Mouse (Mus musculus) testis, postnatal 14 days (tissue): ENCODE data around the gene Fbxl16.
A peak's percentile ranks its signal among the peaks of the same experiment; 100 is the strongest.

Experiments
- DNase-seq: peaks from one replicate; pipeline ENCODE4 v3.0.0; 2021; ENCODE audit warnings: low spot score

The Fbxl16 gene

DNA sequence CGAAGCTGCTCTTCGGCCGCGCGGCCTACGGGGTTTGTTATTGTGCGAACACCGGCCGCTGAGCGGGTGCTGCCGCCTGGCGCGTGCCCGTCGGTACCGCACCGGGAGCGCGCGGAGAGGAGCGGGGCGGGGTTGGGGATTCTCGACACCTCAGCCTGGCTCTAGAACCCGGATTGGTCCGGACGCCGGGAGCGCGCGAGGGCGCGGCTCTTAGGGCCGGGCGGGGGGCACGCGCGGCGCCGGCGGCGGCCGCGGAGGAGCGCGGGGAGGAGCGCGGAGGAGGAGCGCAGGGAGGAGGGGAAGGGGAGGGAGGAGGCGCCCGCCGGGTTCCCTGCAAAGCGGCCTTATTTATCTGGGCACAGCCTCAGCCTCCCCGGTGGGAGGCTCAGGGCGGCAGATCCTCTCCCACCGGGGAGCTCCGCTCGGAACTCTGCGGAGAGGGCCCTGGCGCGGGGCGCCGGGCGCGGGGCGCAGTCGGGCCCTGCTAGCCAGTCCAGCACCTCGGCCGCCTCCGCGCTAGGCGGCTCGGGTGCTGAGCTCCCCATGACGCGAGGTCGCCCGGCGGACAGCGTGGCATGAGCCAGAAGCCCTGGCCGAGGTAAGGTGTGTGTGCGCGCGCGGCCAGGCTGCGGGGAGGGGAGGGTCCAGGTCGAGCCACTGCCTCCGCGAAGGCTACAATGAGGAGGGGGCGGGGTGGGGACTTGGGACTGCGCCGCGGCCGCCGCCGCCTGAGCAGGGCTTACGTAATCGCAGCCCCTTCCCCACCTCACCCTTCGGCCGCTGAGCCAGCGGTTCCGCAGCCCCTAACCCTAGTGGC, at the start of gene Fbxl16:
Gene Fbxl16 (plus strand): TSS at position 297 of the 817 bp plus-strand sequence.
- DNase-seq, result peak; percentile 70

GRCm38 (mm10) chr17:25760148-25760547, 48.7 kb upstream of the Fbxl16 start:
- DNase-seq, result peak; percentile 40

DNA sequence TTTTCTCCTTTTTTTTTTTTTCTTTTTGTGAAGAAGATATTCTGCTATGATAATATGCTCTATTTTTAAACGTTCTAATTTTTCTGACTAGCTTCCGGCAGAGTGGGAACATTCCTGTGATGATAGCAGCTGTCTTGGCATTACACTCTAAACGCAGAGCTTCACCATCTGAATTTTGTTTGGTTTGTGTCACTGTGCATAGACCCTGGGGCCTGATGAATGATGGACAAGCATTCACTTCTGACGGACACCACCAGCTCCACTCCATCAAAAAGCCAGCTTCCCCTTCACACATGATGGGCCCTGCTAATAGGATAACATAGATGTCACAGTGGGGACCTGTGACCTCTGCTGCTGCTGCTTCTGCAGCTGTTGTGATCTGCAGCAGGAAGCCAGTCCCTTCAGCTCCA, 47.3 kb upstream of the Fbxl16 start:
- DNase-seq, result no peak

DNA sequence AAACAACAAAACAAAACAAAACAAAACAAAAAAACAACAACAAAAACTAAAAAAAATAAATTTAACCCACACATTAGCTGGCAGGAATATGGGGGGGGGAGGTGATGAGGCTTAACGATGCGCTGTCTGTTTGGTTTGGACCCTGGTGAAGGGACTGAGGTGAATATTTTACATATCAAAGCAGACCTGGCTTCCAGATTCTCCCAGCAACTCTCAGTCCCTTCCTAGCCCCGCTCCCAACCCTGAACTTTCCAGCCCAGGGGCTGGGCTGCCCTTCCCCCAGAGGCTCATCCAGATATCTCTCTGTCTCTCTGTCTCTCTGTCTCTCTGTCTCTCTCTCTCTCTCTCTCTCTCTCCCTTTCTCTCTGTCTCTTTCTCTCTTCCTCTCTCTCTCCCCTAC, 46.3 kb upstream of the Fbxl16 start:
- no peak for DNase-seq

DNA sequence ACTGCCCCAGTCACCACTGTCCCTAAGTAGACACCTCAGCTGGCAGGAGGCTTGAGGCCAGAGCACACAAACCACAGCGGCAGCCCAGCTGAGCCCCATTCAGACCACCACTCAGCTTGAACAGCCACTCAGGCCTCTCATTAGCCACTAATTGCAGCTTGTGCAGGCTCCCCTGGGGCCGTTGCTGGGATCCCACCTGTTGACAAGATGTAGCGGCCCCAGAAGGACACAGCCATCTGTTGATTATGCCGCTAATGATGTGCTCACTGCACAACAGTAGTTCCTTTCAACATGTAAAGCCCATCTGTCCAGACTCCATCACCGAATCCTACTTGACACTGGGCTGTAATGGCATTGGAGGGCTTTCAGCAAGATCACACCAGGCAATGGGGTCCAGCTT, 43.0 kb upstream of the Fbxl16 start:
- DNase-seq, result no peak

DNA sequence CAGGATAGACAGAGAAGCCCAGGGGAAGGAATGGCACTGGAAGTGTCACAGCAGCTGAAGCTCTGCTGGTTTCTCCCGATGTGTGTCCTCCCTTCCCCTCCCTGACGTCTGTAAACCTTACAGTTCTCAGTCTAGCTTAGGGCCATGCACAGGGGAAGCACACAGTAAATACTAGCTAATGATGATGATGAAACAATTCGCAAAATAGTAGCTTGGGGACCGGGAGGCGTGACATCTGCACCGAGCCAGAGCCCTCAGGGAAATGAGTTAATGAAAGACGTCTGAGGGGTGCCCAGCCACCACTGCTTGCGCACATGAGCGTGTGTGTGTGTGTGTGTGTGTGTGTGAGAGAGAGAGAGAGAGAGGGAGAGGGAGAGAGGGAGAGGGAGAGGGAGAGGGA, 39.6 kb upstream of the Fbxl16 start:
- no peak for DNase-seq

DNA sequence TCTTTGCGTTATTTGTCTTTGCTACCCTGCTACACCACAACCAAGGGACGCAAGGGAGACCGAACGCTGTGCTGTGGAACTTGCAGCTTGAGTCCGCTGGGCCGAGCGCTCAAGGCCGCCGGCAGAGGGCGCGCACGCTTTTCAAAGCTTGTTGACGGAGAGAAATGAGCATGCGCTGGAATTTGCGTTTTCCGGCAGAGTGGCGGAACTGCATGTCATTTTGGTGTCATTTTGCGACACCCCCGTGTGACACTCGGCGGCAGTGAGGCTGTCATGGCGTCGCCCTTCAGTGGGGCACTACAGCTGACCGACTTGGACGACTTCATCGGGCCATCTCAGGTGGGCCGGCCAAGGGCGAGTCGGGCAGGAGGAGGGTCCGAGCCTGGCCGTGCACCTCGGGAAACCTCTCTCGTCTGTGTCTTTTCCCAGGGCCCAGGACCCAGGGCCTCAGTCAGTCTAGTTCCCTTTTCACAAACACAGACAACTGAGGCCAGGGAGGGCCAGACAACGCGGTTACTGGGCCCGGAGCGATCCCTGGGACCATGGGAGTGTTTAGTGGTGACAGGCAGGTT, 35.2 kb upstream of the Fbxl16 start, which contains the start of gene Narfl:
Gene Narfl (plus strand): TSS at position 228 of the 572 bp plus-strand sequence.
- peak; percentile 94 for DNase-seq

- DNase-seq, result no peak
Observed at GRCm38 (mm10) chr17:25775318-25776062, 33.4 kb upstream of the Fbxl16 start.

DNA sequence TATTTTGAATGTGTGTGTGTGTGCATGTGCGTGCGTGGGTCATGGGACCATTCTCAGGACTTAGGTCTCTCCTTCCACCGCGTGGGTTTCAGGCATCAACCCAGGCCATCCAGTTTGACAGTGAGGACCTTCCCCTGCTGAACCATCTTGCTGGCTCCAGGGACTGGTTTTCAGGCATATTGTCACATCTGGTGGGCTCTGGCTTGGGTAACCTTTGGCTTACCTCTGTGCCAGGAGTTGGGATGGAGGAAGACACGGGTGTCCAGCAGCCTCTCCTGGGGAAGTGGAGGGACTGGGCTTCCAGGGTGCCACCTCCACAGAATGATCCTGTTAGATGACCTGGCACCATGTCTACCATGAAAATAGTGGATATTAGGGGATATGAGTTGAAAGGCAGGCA, 30.9 kb upstream of the Fbxl16 start:
- DNase-seq, result no peak

GRCm38 (mm10) chr17:25781339-25781738, 27.5 kb upstream of the Fbxl16 start:
- no peak for DNase-seq

GRCm38 (mm10) chr17:25783086-25783485, 25.8 kb upstream of the Fbxl16 start:
- DNase-seq, result no peak

DNA sequence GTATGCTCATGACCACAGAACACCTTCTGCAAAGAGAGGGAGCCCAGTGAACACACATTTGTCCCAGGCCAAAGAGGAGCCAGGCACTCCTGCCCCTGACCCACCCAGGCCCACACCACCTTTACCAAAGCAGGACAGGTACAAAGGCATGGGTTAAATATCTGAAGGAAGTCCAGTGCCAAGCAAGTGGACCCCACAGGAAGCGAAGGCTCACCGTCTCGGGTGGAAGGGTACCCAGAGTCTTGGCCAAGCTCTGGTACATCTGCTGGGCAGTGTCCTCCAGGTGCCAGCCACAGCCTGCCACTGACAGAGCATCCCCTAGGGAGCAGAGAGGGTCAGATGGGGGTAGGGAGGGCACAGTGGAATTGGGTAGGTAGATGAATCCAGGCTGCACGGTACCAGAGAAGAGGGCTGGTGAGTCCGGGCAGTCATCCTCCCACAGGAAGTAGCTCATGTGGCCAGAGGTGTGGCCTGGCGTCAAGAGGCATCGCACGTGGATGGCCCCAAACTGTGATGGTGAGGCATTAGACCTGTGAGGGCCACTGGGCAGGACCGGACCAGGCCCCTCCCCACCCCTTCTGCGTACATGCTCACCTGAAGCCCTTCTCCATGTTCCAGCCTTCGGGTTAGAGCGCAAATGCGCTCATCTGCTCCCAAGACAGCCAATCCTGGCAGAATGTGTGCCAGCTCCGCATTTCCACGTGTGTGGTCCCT, 24.9 kb upstream of the Fbxl16 start:
- DNase-seq, result no peak

GRCm38 (mm10) chr17:25785281-25785745, 23.6 kb upstream of the Fbxl16 start, which contains the start of gene Haghl:
Gene Haghl (minus strand): TSS chr17:25785673.
- peak; percentile 89 for DNase-seq

DNA sequence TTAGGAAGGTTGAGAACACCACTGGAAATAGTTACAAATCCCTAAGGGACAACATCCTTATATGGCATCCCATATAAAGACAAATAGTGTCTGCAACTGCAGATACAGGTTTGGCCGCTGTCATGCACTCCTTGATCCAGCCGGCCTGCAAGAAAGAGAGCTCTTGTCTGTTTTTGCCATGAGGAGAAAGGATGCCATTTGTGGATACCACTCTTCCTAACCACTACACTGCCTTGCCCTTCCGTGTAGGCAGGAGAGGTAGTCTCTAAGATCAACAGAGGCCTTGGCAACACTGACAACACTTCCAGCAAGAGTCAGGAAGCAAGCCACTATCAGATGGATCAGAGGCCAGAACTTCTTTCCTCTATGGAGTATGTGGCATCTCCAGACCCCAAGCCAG, 22.6 kb upstream of the Fbxl16 start, which contains the start of gene Ccdc78:
Gene Ccdc78 (plus strand): TSS at position 301 of the 400 bp plus-strand sequence.
- no peak for DNase-seq

DNA sequence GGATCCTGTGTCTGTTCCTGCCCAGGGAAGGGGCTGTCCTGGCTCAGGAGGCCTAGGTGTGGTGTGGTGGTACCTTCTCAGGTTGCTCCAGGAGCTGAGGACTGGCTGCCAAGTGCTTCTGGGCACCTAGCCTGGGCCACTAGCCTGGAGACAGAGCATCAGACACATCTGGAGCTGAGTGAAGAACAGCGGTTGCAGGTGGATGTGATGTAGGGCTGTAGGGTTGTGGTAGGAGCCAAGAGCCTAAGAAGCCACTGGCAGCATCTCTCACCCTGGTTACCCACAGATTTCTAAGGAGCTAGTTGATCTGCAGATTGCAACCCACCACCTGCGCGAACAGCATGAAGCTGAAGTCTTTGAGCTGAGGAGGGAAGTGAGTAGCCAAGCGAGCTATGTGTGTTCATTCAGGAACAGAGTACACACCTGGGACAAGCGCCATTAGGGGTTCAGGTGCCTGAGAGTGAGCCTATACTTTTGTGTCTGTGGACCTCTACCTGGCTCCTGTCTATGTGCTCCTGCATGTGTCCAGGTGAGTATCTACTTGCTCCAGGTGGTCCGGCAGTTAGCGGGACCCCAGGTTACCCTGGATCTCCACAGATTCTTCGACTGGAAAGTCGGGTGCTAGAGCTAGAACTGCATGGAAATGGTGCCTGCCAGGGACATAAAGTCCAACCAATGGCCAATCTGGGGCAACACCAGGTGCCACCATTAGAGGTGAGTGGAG, 21.9 kb upstream of the Fbxl16 start:
- DNase-seq, result no peak

DNA sequence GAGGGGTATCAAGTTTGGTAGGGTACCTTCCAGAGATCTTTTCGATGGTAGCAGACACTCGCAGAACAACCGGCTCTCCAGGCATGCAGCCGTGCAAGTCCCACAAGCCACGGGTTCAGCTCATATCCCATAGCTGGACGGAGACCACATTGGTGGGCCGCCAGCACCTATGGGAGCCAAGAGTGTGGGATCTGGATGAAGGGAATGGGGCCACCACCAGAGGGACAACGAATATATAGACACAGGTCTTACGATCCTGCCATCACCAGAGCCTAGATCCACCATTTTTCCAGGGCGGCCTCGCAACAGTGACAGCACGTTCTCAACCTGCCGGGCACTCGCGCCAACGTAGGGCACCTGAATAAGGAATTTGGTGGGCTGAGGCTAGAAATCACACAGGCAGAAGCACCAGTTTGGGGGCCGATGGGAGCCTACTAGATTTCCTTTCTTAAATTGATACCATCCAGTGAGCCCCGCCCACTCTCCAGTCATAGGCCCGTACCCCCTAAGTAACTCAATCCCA, 17.5 kb upstream of the Fbxl16 start:
- no peak for DNase-seq

DNA sequence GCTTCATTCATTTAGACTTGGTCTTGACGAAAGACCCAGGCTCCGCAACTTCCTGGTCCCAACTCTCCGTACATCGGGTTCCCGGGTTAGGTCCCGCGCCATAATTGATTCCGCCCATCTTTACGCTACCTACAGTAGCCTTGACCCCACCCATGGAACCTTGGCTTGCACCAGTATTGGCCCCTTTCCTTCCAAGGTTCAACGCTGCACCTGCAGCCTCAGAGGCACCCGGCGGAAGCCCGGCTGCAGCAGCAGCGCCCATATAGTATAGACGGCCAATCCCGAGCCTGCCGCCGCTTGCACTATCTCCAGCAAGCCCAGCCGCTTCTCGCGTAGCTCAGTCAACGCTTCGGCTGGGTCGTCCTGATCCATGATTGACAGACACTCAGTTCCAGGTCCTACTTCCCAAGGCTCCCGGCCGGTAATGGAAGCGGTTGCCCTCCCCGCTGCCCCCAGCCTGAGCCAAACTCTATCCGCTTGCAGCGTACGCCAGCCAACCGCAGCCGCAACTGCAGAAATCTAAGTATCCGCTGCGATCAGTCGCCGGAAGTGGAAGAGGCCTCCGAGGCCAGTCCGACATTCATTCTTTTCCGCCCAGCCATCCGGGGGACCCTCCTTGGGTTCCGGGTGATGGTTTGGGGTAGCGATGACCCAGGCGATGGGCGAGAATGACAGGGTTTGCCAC, 16.9 kb upstream of the Fbxl16 start:
- peak; percentile 82 for DNase-seq

DNA sequence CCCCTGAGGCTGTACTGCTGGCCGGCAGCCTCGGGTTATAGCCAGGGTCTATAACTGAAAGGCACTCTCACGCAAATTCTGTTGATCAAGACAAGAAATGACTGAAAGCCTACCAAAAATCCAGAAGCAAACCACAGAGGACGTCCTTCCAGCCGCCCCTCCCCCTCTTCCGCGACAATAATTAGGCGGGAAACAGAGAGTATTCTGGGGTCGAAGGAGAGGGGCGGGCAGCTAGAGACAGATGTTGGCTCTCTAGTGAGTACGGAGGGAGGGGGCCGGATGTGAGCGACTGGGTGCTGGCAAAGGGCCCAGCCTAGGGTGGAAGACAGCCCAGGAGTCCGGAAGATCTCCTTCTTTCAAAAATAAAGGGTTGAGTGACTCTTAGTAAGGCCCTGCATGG, 16.3 kb upstream of the Fbxl16 start, which contains the start of gene Fam173a:
Gene Fam173a (minus strand): TSS at position 287 of the 400 bp plus-strand sequence.
- peak; percentile 63 for DNase-seq

GRCm38 (mm10) chr17:25794197-25794596, 14.7 kb upstream of the Fbxl16 start:
- DNase-seq, result no peak

DNA sequence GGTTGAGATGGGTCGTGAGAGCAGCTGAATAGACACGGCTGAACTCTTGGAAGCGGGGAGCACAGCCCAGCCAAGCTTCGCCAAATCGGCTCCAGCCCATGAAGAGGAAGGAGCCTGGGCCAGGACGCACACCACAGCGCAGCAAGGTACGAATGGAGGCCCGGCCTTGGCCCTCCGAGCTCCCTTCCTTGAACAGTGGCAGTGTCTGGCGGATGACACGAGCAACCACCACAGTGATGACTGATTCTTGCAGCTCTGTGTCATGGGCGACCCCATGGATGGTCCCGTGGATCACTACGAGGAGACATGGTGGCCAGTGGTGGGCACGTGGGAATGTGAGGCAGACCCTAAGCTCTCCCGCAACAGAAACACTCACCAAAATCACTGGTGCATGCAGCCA, 13.9 kb upstream of the Fbxl16 start:
- no peak for DNase-seq
